Mouse (Mus musculus) embryonic facial prominence, embryonic 11.5 days (tissue): ENCODE results near the gene 4931422A03Rik. TPM values are rescaled to one million over a fixed set of nuclear protein-coding genes. Genes with fewer than 3 reads are reported as not detected.
A peak's percentile ranks its signal among the peaks of the same experiment; 100 is the strongest.

Source experiments
- ATAC-seq: fragments of 200-750 bp; cut with Nextera tagmentation; replicated peaks from 2 replicates; pipeline ENCODE4 v1.8.0; 2017; ENCODE audit warnings: low read depth; ENCODE audit not compliant: insufficient number of reproducible peaks, low FRiP score, low TSS enrichment
- DNase-seq: peaks from one replicate; pipeline ENCODE4 v3.0.0-alpha.2; 2015; ENCODE audit warnings: low spot score
- H3K27ac ChIP-seq: fragments of 300-500 bp; sonication (generic); replicated peaks from 2 replicates; pipeline ENCODE4 v1.5.1; 2014; ENCODE audit warnings: mild to moderate bottlenecking, low read depth, low read length, control low read depth
- H3K27me3 ChIP-seq: fragments of 300-500 bp; sonication (generic); 2 replicates; pipeline ENCODE4 v1.6.1; 2014; ENCODE audit warnings: mild to moderate bottlenecking, low read length, moderate library complexity, mixed read lengths; ENCODE audit not compliant: control insufficient read depth, insufficient read depth
- H3K36me3 ChIP-seq: fragments of 300-500 bp; sonication (generic); replicated peaks from 2 replicates; pipeline ENCODE4 v1.6.1; 2014; ENCODE audit warnings: low read depth, mild to moderate bottlenecking, low read length, moderate library complexity, mixed read lengths; ENCODE audit not compliant: control insufficient read depth, insufficient read depth
- H3K4me1 ChIP-seq: fragments of 300-500 bp; sonication (generic); 2 replicates; pipeline ENCODE4 v1.6.1; 2014; ENCODE audit warnings: low read length, mixed read lengths; ENCODE audit not compliant: control insufficient read depth, insufficient read depth
- H3K4me2 ChIP-seq: fragments of 300-500 bp; sonication (generic); 2 replicates; pipeline ENCODE4 v1.6.1; 2014; ENCODE audit warnings: low read depth, mild to moderate bottlenecking, control low read depth, low read length, moderate library complexity
- H3K4me3 ChIP-seq: fragments of 300-500 bp; sonication (generic); 2 replicates; pipeline ENCODE4 v1.5.1; 2014; ENCODE audit warnings: low read depth, low read length, control low read depth
- H3K9ac ChIP-seq: fragments of 300-500 bp; sonication (generic); replicated peaks from 2 replicates; pipeline ENCODE4 v1.6.1; 2014; ENCODE audit warnings: mild to moderate bottlenecking, control low read depth, low read length
- H3K9me3 ChIP-seq: fragments of 300-500 bp; sonication (generic); replicated peaks from 2 replicates; pipeline ENCODE4 v1.6.1; 2016; ENCODE audit warnings: mild to moderate bottlenecking, low read length, inconsistent platforms, mixed read lengths; ENCODE audit not compliant: control insufficient read depth
- WGBS: fragments of 180-500 bp; shearing (Covaris S2); extraction: QIAGEN DNeasy Blood & Tissue Kit; methylation state at CpG from one replicate; pipeline ENCODE4 v1.1.7; 2014; 5-methylcytosine and 5-hydroxymethylcytosine counted together
- polyA plus RNA-seq: library from polyadenylated mRNA; unstranded; fragments of >200 nt; fragmentation: Nextera tagmentation; extraction: Ambion mirVana; gene quantifications from 2 replicates; pipeline ENCODE4 v1.2.1, GENCODE M21; 2014

Gene 4931422A03Rik
- polyA plus RNA-seq, 1 experiment from 2014 or later = 1.1 TPM

- 2% methylated on average over 32 of the region's 32 CpGs for WGBS
- Histone ChIP-seq H3K4me3 (peak overlapping the region; percentile 71), H3K9ac (peak overlapping the region; percentile 67), H3K9me3 (no peaks in the 10 kb centered on the region), H3K4me1 (no peaks in the 10 kb centered on the region; the same call in 1 of the 2 replicates), H3K36me3 (no peaks in the 10 kb centered on the region), H3K27ac (peak overlapping the region; percentile 54; the same call in 1 of the 2 replicates), H3K27me3 (peaks cover 16% of the 10 kb centered on the region), H3K4me2 (peak overlapping the region; percentile 99)
- ATAC-seq (0 out of 2 replicates have a peak, but pooled peaks have one; percentile 37), DNase-seq (peak; percentile 14)
Measured at GRCm38 (mm10) chr2:103970791-103971649, 57.1 kb downstream of the 4931422A03Rik start.

GRCm38 (mm10) chr2:103970041-103970790, 57.9 kb downstream of the 4931422A03Rik start:
- Histone ChIP-seq H3K27me3 (peaks cover 16% of the 10 kb centered on the region), H3K9ac (peak overlapping the region; percentile 67), H3K4me2 (peak overlapping the region; percentile 99), H3K9me3 (no peaks in the 10 kb centered on the region), H3K27ac (peak overlapping the region; percentile 54; the same call in 1 of the 2 replicates), H3K36me3 (no peaks in the 10 kb centered on the region), H3K4me3 (peak overlapping the region; percentile 71), H3K4me1 (no peaks in the 10 kb centered on the region; the same call in 1 of the 2 replicates)
- under 1% methylated on average over 70 of the region's 79 CpGs for WGBS
- DNase-seq = peak; percentile 48
- ATAC-seq = peak; percentile 47; the same call in 1 of the 2 replicates

GRCm38 (mm10) chr2:103969437-103970040, 58.6 kb downstream of the 4931422A03Rik start:
- under 1% methylated on average over 35 of the region's 40 CpGs for WGBS
- Histone ChIP-seq H3K4me2 (peak overlapping the region; percentile 99), H3K36me3 (no peaks in the 10 kb centered on the region), H3K9ac (peak overlapping the region; percentile 52), H3K27ac (no peak overlapping the region), H3K27me3 (peaks cover 16% of the 10 kb centered on the region), H3K4me3 (peak overlapping the region; percentile 71), H3K9me3 (no peaks in the 10 kb centered on the region), H3K4me1 (no peaks in the 10 kb centered on the region; the same call in 1 of the 2 replicates)
- peak; percentile 62 for DNase-seq
- peak; percentile 78 for ATAC-seq

- no peak for DNase-seq
Measured at GRCm38 (mm10) chr2:103968919-103969436, 59.2 kb downstream of the 4931422A03Rik start.

GRCm38 (mm10) chr2:103968186-103968585, 60.0 kb downstream of the 4931422A03Rik start:
- Histone ChIP-seq H3K4me3 (no peak overlapping the region), H3K27ac (no peak overlapping the region), H3K9me3 (no peaks in the 10 kb centered on the region), H3K27me3 (peaks cover 16% of the 10 kb centered on the region), H3K4me1 (no peaks in the 10 kb centered on the region; the same call in 1 of the 2 replicates), H3K4me2 (no peak overlapping the region), H3K36me3 (no peaks in the 10 kb centered on the region), H3K9ac (no peak overlapping the region)
- DNase-seq (no peak), ATAC-seq (no peak)
- WGBS = 65% methylated on average over 4 of the region's 4 CpGs

More at GRCm38 (mm10) chr2:103968919-103969436, 59.2 kb downstream of the 4931422A03Rik start:
- H3K9ac ChIP-seq = peak overlapping the region; percentile 52
- peaks cover 16% of the 10 kb centered on the region for H3K27me3 ChIP-seq
- H3K4me2 ChIP-seq = peak overlapping the region; percentile 99
- no peaks in the 10 kb centered on the region for H3K36me3 ChIP-seq
- no peaks in the 10 kb centered on the region; the same call in 1 of the 2 replicates for H3K4me1 ChIP-seq
- peak overlapping the region; percentile 71 for H3K4me3 ChIP-seq
- no peak overlapping the region for H3K27ac ChIP-seq
- no peak for ATAC-seq
- H3K9me3 ChIP-seq = no peaks in the 10 kb centered on the region
- 19% methylated on average over 10 of the region's 10 CpGs for WGBS

GRCm38 (mm10) chr2:103965391-103965790, 62.8 kb downstream of the 4931422A03Rik start:
- Histone ChIP-seq H3K9ac (no peak overlapping the region), H3K4me3 (no peak overlapping the region), H3K27ac (no peak overlapping the region), H3K9me3 (no peaks in the 10 kb centered on the region), H3K36me3 (no peaks in the 10 kb centered on the region), H3K4me2 (no peak overlapping the region), H3K4me1 (no peaks in the 10 kb centered on the region; the same call in 1 of the 2 replicates), H3K27me3 (peaks cover 4% of the 10 kb centered on the region)
- DNase-seq (no peak), ATAC-seq (no peak)
- 90% methylated on average over 3 of the region's 3 CpGs for WGBS

GRCm38 (mm10) chr2:103962349-103962748, 65.8 kb downstream of the 4931422A03Rik start:
- Histone ChIP-seq H3K9ac (no peak overlapping the region), H3K27ac (no peak overlapping the region), H3K36me3 (no peaks in the 10 kb centered on the region), H3K4me3 (no peak overlapping the region), H3K4me1 (no peaks in the 10 kb centered on the region), H3K27me3 (no peaks in the 10 kb centered on the region), H3K9me3 (no peaks in the 10 kb centered on the region), H3K4me2 (no peak overlapping the region)
- ATAC-seq = no peak
- WGBS = 80% methylated on average over 4 of the region's 4 CpGs
- no peak for DNase-seq
